Mouse (Mus musculus) macrophage (primary cell): ENCODE measurements around the gene Zfp408. TPM values are rescaled to one million over a fixed set of nuclear protein-coding genes. Genes with fewer than 3 reads are reported as not detected.

Source experiments
- H3K27ac ChIP-seq: fragments of 350-480 bp; formaldehyde crosslinking; 2 replicates; pipeline ENCODE4 v1.9.0; 2021
- H3K36me3 ChIP-seq: fragments of 350-480 bp; formaldehyde crosslinking; 2 replicates; pipeline ENCODE4 v1.9.0; 2021; ENCODE audit errors: inconsistent target
- H3K4me3 ChIP-seq: fragments of 350-480 bp; formaldehyde crosslinking; 2 replicates; pipeline ENCODE4 v1.9.0; 2021; ENCODE audit errors: inconsistent target
- H3K79me2 ChIP-seq: fragments of 350-480 bp; formaldehyde crosslinking; 2 replicates; pipeline ENCODE4 v1.9.0; 2021; ENCODE audit errors: inconsistent target
- WGBS: methylation state at CpG from one replicate; pipeline ENCODE4 v1.1.7; 2026; ENCODE audit warnings: inconsistent platforms; ENCODE audit not compliant: missing documents; 5-methylcytosine and 5-hydroxymethylcytosine counted together
- polyA plus RNA-seq: library from polyadenylated mRNA; stranded (reverse); fragments of 250-400 nt; gene quantifications from 3 replicates; pipeline ENCODE4 v1.2.4, GENCODE M21; 2018; ENCODE audit warnings: inconsistent platforms

Zfp408 gene
- polyA plus RNA-seq, 1 experiment from 2014 or later: 7.2 TPM

GRCm38 (mm10) chr2:91600475-91600874 is 49.1 kb downstream of the Zfp408 start:
- Histone ChIP-seq H3K27ac (no peak overlapping the region), H3K79me2 (no peaks in the 10 kb centered on the region), H3K36me3 (peaks cover 73% of the 10 kb centered on the region), H3K4me3 (no peak overlapping the region)
- 88% methylated on average over 4 of the region's 4 CpGs for WGBS

Other genes starting within 250 kb of the Zfp408 start
- gene 1110051M20Rik, start 205.1 kb downstream of the Zfp408 start, polyA plus RNA-seq: 4.8 to 7.1 TPM (median 5.0 TPM) in 3 replicates
- gene Lrp4, start 192.3 kb downstream of the Zfp408 start, polyA plus RNA-seq: 2.8 to 4.7 TPM (median 3.9 TPM) in 3 replicates
- gene Ckap5, start 123.0 kb downstream of the Zfp408 start, polyA plus RNA-seq: 21.7 to 29.7 TPM (median 26.2 TPM) in 3 replicates
- not detected in 3 replicates for gene F2, start 13.4 kb downstream of the Zfp408 start, polyA plus RNA-seq
- 71.8 to 86.9 TPM (median 78.6 TPM) in 3 replicates for gene Arhgap1, start 69 bp upstream of the Zfp408 start, polyA plus RNA-seq
- 18.4 to 29.2 TPM (median 20.7 TPM) in 3 replicates for gene Atg13, start 60.8 kb upstream of the Zfp408 start, polyA plus RNA-seq
- 2.3 to 5.9 TPM (median 4.5 TPM) in 3 replicates for gene Harbi1, start 61.1 kb upstream of the Zfp408 start, polyA plus RNA-seq
- gene Ambra1, start 80.3 kb upstream of the Zfp408 start, polyA plus RNA-seq: 17.9 to 25.2 TPM (median 19.3 TPM) in 3 replicates